Mouse (Mus musculus): ENCODE data around the gene Vmn2r75. TPM values are rescaled to one million over a fixed set of nuclear protein-coding genes. Genes with fewer than 3 reads are reported as not detected.
A peak's percentile ranks its signal among the peaks of the same experiment; 100 is the strongest.
"Not testable (repeated sequence)": the region's sequence is repeated elsewhere in the genome, so short reads cannot be mapped to it uniquely, and the experiment has no call there.

Vmn2r75 gene
- not detected for total RNA-seq (2021)
- long read RNA-seq, experiment 1, result 0 reads
- long read RNA-seq, experiment 2, result 0 reads

DNA sequence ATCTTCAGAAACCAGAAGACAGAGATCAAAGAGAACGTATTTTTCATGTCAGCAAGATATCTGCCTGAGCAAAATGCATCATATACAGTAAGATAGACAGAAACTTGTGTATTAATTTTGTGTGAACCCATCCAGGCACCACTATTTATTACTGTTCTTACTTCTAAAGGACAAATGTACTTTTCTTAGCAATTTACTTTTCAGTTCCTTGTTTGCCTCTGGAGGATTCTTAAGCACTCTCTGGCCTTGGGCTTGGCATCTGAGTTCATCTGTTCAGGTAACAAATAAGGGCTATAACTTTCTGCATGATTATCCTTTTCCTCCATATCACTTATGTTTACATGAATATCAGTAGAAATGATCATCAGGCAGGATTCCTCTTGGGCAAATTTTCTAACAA, at the start of gene Vmn2r75:
Gene Vmn2r75, minus strand, starts transcription at position 101 of the 400 bp plus-strand sequence.
- H3K4me3 ChIP-seq; H3K27ac ChIP-seq; intact Hi-C loops (cut with DNase I); DNase-seq (ENCODE audit: extremely low spot score in 1 of 2, low spot score in 2 of 2): not testable (repeated sequence)

DNA sequence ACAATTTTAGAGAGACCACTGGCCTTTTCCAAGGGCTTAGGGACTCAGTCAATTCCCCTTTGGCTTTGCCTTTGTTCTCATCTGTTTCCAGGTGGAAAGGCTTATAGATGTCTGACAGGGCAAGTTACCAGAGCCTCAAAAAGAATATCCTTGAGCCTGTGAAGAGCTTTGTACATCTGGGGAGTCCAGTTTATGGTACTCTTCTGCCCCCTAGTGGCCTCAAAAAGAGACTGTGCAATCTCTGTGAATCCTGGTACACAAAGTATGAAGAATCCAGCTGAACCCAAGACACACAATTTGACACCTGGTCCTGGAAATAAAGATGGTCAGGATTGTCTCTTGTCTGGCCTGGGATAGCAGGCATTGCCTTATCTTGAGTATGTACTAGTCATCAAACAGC, 39.8 kb upstream of the Vmn2r75 start:
- TF ChIP-seq CTCF (IDR thresholded peaks at IDR 0.05), result peak; percentile 45
- no peak for DNase-seq (ENCODE audit: extremely low spot score in 1 of 2, low spot score in 2 of 2)
- Histone ChIP-seq H3K4me3 (no peak overlapping the region), H3K27ac (no peak overlapping the region)
- intact Hi-C loops (cut with DNase I), result loop anchor here (5.0 to 10.0 kb wide), 2 partner anchors 394 to 1327 kb away; no protein-coding TSS in a partner anchor

Other genes with a start within 250 kb of the Vmn2r75 start
- gene Vmn2r74, start 210.1 kb downstream of the Vmn2r75 start, total RNA-seq (2021), result not detected
- not detected for gene Vmn2r76, start 74.5 kb upstream of the Vmn2r75 start, total RNA-seq (2021)
- not detected for gene Olfr310, start 105.4 kb upstream of the Vmn2r75 start, total RNA-seq (2021)
- not detected for gene Olfr309, start 141.9 kb upstream of the Vmn2r75 start, total RNA-seq (2021)
- gene Olfr308, start 153.9 kb upstream of the Vmn2r75 start, total RNA-seq (2021), result not detected
- gene Olfr307, start 165.8 kb upstream of the Vmn2r75 start, total RNA-seq (2021), result not detected
- not detected for gene Olfr305, start 195.2 kb upstream of the Vmn2r75 start, total RNA-seq (2021)
- not detected for gene Olfr304, start 214.9 kb upstream of the Vmn2r75 start, total RNA-seq (2021)
- not detected for gene Olfr303, start 226.0 kb upstream of the Vmn2r75 start, total RNA-seq (2021)
- gene Olfr301, start 232.1 kb upstream of the Vmn2r75 start, total RNA-seq (2021), result not detected

Data from left cerebral cortex, adult 2 months (tissue).